13 mouse cellular contexts compared by ENCODE assay signal in the genomic region with DNA sequence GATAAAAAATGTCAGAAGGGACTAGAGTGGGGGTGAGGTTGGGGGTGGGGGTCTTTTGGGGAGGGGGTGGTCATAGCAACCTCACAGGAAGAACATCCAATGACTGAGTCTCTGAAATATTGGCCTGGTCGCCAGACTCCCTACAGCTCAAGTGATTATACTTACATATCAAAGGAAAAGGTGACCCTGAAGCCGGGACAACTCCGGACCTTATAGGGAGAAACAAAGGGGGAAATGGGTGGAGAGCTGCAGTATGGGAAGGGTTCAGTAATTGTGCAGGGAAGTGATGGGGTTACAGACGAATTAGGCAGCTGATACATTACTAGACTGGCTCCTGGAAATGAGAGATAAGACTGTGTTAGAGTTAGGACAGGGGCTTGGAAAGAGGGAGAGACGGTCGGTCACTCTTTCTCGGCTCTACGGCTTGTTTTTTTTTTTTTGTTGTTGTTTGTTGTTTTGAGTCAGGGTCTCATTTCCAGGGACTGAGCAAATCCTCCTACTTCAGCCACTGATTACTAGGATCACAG.
DNase-seq lines count a peak whose midpoint lies in the region; ATAC-seq and TF ChIP-seq lines count a peak whose summit lies in the region.
"Had no signal": no experiment of that assay in that cellular context is flagged by ENCODE, and none has a peak within 500 bp of the region (broad histone marks: within the 10 kb centered on the region; RNA-seq: fewer than 3 reads in every experiment).

No protein-coding gene starts in this region.

- no peaks in the 10 kb centered on the region for H3K9me3 ChIP-seq in lung, embryonic 14.5 days (ENCODE audit: low read depth, low read length)
- H3K9me3 ChIP-seq in stomach, embryonic 16.5 days (replicated peaks; ENCODE audit: control insufficient read depth, low read length): no peaks in the 10 kb centered on the region
- H3K9me3 ChIP-seq: embryonic facial prominence, embryonic 12.5 days; hindbrain, embryonic 12.5 days had no signal

- no peak for TF ChIP-seq CTCF in lung, embryonic 14.5 days (IDR thresholded peaks at IDR 0.05; ENCODE audit: low read depth)

- H3K9ac ChIP-seq in lung, embryonic 14.5 days: no peak overlapping the region
- no peak overlapping the region for H3K9ac ChIP-seq in stomach, embryonic 16.5 days (ENCODE audit: low read length)
- H3K9ac ChIP-seq: embryonic facial prominence, embryonic 12.5 days; hindbrain, embryonic 12.5 days had no signal

- H3K27me3 ChIP-seq in lung, embryonic 14.5 days (ENCODE audit: insufficient read depth, low read length): no peaks in the 10 kb centered on the region
- no peaks in the 10 kb centered on the region for H3K27me3 ChIP-seq in stomach, embryonic 16.5 days (ENCODE audit: control insufficient read depth, insufficient read depth, low read length)
- H3K27me3 ChIP-seq: embryonic facial prominence, embryonic 12.5 days; hindbrain, embryonic 12.5 days had no signal

- H3K4me1 ChIP-seq in lung, embryonic 14.5 days (ENCODE audit: insufficient read depth): peaks cover 35% of the 10 kb centered on the region
- peaks cover 42% of the 10 kb centered on the region for H3K4me1 ChIP-seq in stomach, embryonic 16.5 days (ENCODE audit: control insufficient read depth, insufficient read depth, low read length)

- H3K36me3 ChIP-seq in lung, embryonic 14.5 days (ENCODE audit: insufficient read depth): no peaks in the 10 kb centered on the region
- no peaks in the 10 kb centered on the region for H3K36me3 ChIP-seq in stomach, embryonic 16.5 days (ENCODE audit: control insufficient read depth, insufficient read depth, low read length)
- H3K36me3 ChIP-seq: embryonic facial prominence, embryonic 12.5 days; hindbrain, embryonic 12.5 days had no signal

- no peak for ATAC-seq in lung, embryonic 14.5 days (ENCODE audit: insufficient read depth)
- ATAC-seq in stomach, embryonic 16.5 days (ENCODE audit: insufficient read depth, low FRiP score): no peak
- ATAC-seq: lung, postnatal 0 days had no signal

- H3K4me3 ChIP-seq in lung, embryonic 14.5 days (ENCODE audit: low read depth, low read length): no peak overlapping the region
- H3K4me3 ChIP-seq in stomach, embryonic 16.5 days (replicated peaks; ENCODE audit: low read length): no peak overlapping the region
- H3K4me3 ChIP-seq: embryonic facial prominence, embryonic 12.5 days; hindbrain, embryonic 12.5 days had no signal

- 35% methylated on average over 8 of the region's 8 CpGs for WGBS in lung, embryonic 14.5 days
- WGBS in stomach, embryonic 16.5 days: 62% methylated on average over 8 of the region's 8 CpGs

- H3K27ac ChIP-seq in lung, embryonic 14.5 days (ENCODE audit: low read depth): peak overlapping the region; percentile 76
- H3K27ac ChIP-seq in stomach, embryonic 16.5 days (ENCODE audit: low read length): peak overlapping the region; percentile 69
- H3K27ac ChIP-seq: embryonic facial prominence, embryonic 12.5 days; hindbrain, embryonic 12.5 days had no signal

- DNase-seq in lung, embryonic 14.5 days: no peak
- DNase-seq in lung, postnatal 4 days: no peak
- peak; percentile 72 for DNase-seq in R1 (ENCODE audit: low read depth, low spot score)
- DNase-seq in liver: peak; percentile 49
- no peak for DNase-seq in retina, postnatal 1 day
- no peak for DNase-seq in cerebellum, postnatal 4 days (ENCODE audit: low spot score in 2 of 2)
- DNase-seq: cerebellum, adult 11-12 months; cerebellum, postnatal 36 days; kidney, postnatal 36 days had no signal

- H3K4me2 ChIP-seq in lung, embryonic 14.5 days: peak overlapping the region; percentile 3; the same call in 1 of the 2 replicates
- no peak overlapping the region for H3K4me2 ChIP-seq in stomach, embryonic 16.5 days (ENCODE audit: low read depth, low read length)
- H3K4me2 ChIP-seq: embryonic facial prominence, embryonic 12.5 days; hindbrain, embryonic 12.5 days had no signal

Comparison
In these comparisons a context has a peak if more than half of its experiments do, and no peak if none do; other contexts are left out.
1. DNase-seq: peak in R1 (single experiment) and liver (single experiment); none in lung, embryonic 14.5 days (single experiment), lung, postnatal 4 days (0 of 2), retina, postnatal 1 day (single experiment) and cerebellum, postnatal 4 days (0 of 2).